Mouse (Mus musculus): ENCODE data around the gene Elavl1. TPM values are rescaled to one million over a fixed set of nuclear protein-coding genes. Genes with fewer than 3 reads are reported as not detected.
A peak's percentile ranks its signal among the peaks of the same experiment; 100 is the strongest.
"Not testable (repeated sequence)": the region's sequence is repeated elsewhere in the genome, so short reads cannot be mapped to it uniquely, and the experiment has no call there.

The Elavl1 gene
- polyA plus RNA-seq (2015; fragmentation: Nextera tagmentation; extraction: Ambion mirVana), result 268 and 283 TPM in 2 replicates

DNA sequence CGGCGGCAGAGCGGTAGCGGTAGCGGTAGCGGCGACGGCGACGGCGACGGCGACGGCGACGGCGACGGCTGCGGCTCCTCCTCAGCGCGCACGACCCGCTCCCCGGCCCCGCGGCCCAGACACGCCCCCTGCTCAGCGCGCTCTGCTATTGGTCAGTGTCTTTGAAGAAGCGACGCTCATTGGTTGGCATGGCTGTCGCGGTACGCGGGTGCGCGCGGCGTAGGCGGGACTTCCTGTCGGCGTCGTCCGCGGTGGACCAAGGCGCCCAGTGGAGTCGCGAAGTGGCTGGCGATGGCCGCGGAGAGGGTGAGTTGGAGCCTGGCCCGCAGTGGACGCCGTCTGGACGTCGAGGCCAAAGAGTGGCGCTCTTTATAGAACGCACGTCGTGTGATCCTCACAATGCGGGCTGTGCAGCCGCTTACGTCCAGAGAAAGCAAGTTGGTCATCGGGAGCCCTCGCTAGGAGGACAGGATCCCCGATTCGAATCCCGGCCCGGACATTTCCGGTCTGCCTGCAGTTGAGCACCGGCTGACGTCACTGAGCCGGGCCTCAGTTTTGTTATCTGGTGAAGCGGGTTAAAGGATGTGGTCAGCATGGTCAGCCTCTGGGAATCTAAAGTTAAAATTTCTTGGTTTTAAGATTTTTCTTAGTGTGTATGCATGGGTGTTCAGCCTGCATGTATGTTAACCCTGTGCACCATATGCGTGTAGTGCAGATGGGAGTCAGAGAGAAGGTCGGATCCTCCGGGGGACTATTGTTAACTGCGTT lies at the start of gene Elavl1, which contains the start of gene Ccl25:
Gene Elavl1, minus strand, starts transcription at position 431 of the 768 bp plus-strand sequence.
Gene Ccl25, plus strand, starts transcription at position 228 of the 768 bp plus-strand sequence.
- Histone ChIP-seq H3K9ac (peak within 1 kb of the TSS; percentile 99), H3K4me2 (replicated peaks) (peak within 1 kb of the TSS; percentile 89), H3K36me3 (peaks cover 49% of the 10 kb centered on the region), H3K4me1 (peaks cover 37% of the 10 kb centered on the region), H3K4me3 (peak within 1 kb of the TSS; percentile 92), H3K27ac (peak within 1 kb of the TSS; percentile 91), H3K27me3 (no peaks in the 10 kb centered on the region), H3K9me3 (no peaks in the 10 kb centered on the region)
- WGBS, result 1% methylated on average over 78 of the region's 78 CpGs
- ATAC-seq (ENCODE audit: low FRiP score, low read depth), result peak; percentile 98

DNA sequence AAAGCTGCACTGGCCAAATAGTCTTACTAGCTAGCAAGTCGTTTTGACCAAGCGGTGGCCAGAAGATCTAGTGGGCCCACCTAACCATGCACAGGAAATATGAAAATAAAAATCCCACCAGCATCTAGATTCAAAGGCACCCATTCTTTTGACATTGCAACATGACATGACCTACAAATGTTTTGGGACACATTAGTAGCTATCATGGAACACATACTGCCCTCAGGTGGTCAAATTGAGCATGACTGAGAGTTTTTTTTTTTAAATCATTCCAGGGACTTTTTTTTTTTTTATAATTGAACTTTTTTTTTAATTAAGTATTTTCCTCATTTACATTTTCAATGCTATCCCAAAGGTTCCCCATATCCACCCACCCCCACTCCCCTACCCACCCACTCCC lies 47.4 kb upstream of the Elavl1 start:
- 70% methylated on average over 2 of the region's 2 CpGs for WGBS
- no peak overlapping the region for H3K9ac ChIP-seq
- H3K36me3 ChIP-seq, result no peaks in the 10 kb centered on the region
- H3K27me3 ChIP-seq, result no peaks in the 10 kb centered on the region
- H3K4me3 ChIP-seq, result no peak overlapping the region
- H3K27ac ChIP-seq, result no peak overlapping the region
- ATAC-seq (ENCODE audit: low FRiP score, low read depth), result no peak
- H3K4me1 ChIP-seq, result no peaks in the 10 kb centered on the region
- H3K4me2 ChIP-seq (replicated peaks), result no peak overlapping the region
- 0 out of 2 replicates have a peak, but pooled peaks cover 5% of the 10 kb centered on the region for H3K9me3 ChIP-seq

GRCm38 (mm10) chr8:4370078-4370477 lies 44.9 kb upstream of the Elavl1 start:
- no peak overlapping the region for H3K9ac ChIP-seq
- no peaks in the 10 kb centered on the region for H3K4me1 ChIP-seq
- no peak overlapping the region for H3K4me2 ChIP-seq (replicated peaks)
- no peaks in the 10 kb centered on the region for H3K27me3 ChIP-seq
- 35% methylated on average over 2 of the region's 2 CpGs for WGBS
- no peak overlapping the region for H3K4me3 ChIP-seq
- H3K9me3 ChIP-seq, result 0 out of 2 replicates have a peak, but pooled peaks cover 11% of the 10 kb centered on the region
- no peaks in the 10 kb centered on the region for H3K36me3 ChIP-seq
- no peak overlapping the region for H3K27ac ChIP-seq
- ATAC-seq (ENCODE audit: low FRiP score, low read depth), result peak; percentile 72

- no peak overlapping the region for H3K27ac ChIP-seq
- no peaks in the 10 kb centered on the region for H3K36me3 ChIP-seq
- ATAC-seq (ENCODE audit: low FRiP score, low read depth), result no peak
- H3K9me3 ChIP-seq, result 0 out of 2 replicates have a peak, but pooled peaks cover 11% of the 10 kb centered on the region
- no peaks in the 10 kb centered on the region for H3K27me3 ChIP-seq
- H3K9ac ChIP-seq, result no peak overlapping the region
- 88% methylated on average over 4 of the region's 4 CpGs for WGBS
- no peaks in the 10 kb centered on the region for H3K4me1 ChIP-seq
- no peak overlapping the region for H3K4me3 ChIP-seq
- H3K4me2 ChIP-seq (replicated peaks), result no peak overlapping the region
These were observed 43.3 kb upstream of the Elavl1 start for GRCm38 (mm10) chr8:4368470-4368869.

- H3K36me3 ChIP-seq, result no peaks in the 10 kb centered on the region
- H3K9ac ChIP-seq, result no peak overlapping the region
- H3K4me1 ChIP-seq, result no peaks in the 10 kb centered on the region
- H3K4me2 ChIP-seq (replicated peaks), result no peak overlapping the region
- no peak for ATAC-seq (ENCODE audit: low FRiP score, low read depth)
- H3K27me3 ChIP-seq, result no peaks in the 10 kb centered on the region
- 0 out of 2 replicates have a peak, but pooled peaks cover 11% of the 10 kb centered on the region for H3K9me3 ChIP-seq
- H3K27ac ChIP-seq, result no peak overlapping the region
- WGBS, result 77% methylated on average over 11 of the region's 11 CpGs
- H3K4me3 ChIP-seq, result no peak overlapping the region
These were observed 42.6 kb upstream of the Elavl1 start for GRCm38 (mm10) chr8:4367808-4368207.

- Histone ChIP-seq H3K4me3 (no peak overlapping the region), H3K27me3 (no peaks in the 10 kb centered on the region), H3K36me3 (no peaks in the 10 kb centered on the region), H3K27ac (no peak overlapping the region), H3K9me3 (0 out of 2 replicates have a peak, but pooled peaks cover 11% of the 10 kb centered on the region), H3K9ac (no peak overlapping the region), H3K4me2 (replicated peaks) (no peak overlapping the region), H3K4me1 (no peaks in the 10 kb centered on the region)
- WGBS, result 88% methylated on average over 3 of the region's 3 CpGs
- no peak for ATAC-seq (ENCODE audit: low FRiP score, low read depth)
These were observed 41.0 kb upstream of the Elavl1 start for GRCm38 (mm10) chr8:4366189-4366588.

DNA sequence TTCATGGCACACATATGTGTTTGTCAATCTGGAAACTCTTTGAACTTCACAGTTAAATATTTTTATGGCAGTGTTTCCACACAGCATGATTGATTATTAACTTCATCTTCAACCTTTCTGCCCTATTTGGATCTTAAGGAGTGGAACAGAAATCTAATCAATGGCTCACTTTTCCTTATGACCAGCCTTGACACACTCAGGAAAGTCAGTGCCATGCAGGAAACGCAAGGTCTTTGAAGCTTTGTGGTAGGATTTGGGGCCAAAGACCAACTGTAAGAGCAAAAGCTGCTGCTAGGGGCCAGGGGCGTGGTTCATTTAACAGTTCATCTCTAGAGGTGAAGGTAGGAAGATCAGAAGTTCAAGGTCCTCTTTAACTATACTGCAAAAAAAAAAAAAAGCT lies 35.7 kb upstream of the Elavl1 start:
- no peaks in the 10 kb centered on the region for H3K36me3 ChIP-seq
- H3K27me3 ChIP-seq, result no peaks in the 10 kb centered on the region
- no peak overlapping the region for H3K27ac ChIP-seq
- H3K4me1 ChIP-seq, result no peaks in the 10 kb centered on the region
- ATAC-seq (ENCODE audit: low FRiP score, low read depth), result no peak
- no peak overlapping the region for H3K4me2 ChIP-seq (replicated peaks)
- no peaks in the 10 kb centered on the region for H3K9me3 ChIP-seq
- H3K4me3 ChIP-seq, result no peak overlapping the region
- H3K9ac ChIP-seq, result no peak overlapping the region
- WGBS, result 91% methylated on average over 2 of the region's 2 CpGs

DNA sequence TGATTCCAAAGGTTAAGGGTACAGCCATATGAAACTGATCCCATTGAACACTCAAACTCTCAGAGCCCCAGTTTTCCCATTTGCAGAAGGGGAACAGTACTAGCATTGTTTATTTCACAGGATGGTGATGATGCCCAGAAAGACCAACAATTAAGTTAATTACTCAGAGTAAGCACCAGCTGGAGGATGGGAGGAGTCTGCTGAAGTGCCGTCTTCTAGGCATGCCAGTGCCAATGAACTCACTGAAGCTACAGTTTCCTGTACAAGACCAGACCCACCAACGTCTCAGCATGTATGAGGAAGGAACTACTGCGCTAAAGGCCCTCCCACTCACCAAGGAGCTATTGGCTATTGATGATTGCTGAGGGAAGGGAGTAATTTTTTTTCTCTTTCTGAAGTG lies 34.1 kb upstream of the Elavl1 start:
- no peak overlapping the region for H3K9ac ChIP-seq
- ATAC-seq (ENCODE audit: low FRiP score, low read depth), result no peak

DNA sequence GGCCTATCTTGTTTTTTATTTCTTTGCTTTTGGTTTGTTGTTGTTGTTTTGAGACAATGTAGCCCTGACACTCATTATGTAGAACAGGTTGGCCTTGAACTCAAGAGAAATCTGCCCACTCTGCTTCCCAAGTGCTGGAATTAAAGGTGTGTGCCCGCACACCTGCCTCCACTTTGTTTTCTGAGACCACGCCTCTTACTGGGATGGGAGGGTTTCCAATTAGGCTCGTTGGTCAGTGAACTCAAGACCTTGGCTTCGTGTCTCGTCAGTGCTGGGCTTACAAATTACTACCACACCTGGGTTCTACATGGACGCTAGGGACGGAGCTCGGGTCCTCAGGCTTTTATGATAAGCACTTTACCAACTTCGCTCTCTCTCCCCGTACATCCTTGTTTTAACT lies 30.2 kb upstream of the Elavl1 start:
- H3K4me3 ChIP-seq, result no peak overlapping the region
- no peaks in the 10 kb centered on the region for H3K4me1 ChIP-seq
- no peaks in the 10 kb centered on the region for H3K36me3 ChIP-seq
- H3K27me3 ChIP-seq, result no peaks in the 10 kb centered on the region
- 76% methylated on average over 10 of the region's 10 CpGs for WGBS
- no peaks in the 10 kb centered on the region for H3K9me3 ChIP-seq
- no peak for ATAC-seq (ENCODE audit: low FRiP score, low read depth)
- no peak overlapping the region for H3K9ac ChIP-seq
- H3K4me2 ChIP-seq (replicated peaks), result no peak overlapping the region
- no peak overlapping the region for H3K27ac ChIP-seq

More for the DNA sequence above, 34.1 kb upstream of the Elavl1 start:
- no peaks in the 10 kb centered on the region for H3K9me3 ChIP-seq
- no peak overlapping the region for H3K27ac ChIP-seq
- no peak overlapping the region for H3K4me3 ChIP-seq
- 73% methylated on average over 3 of the region's 3 CpGs for whole genome bisulfite sequencing
- H3K27me3 ChIP-seq, result no peaks in the 10 kb centered on the region
- no peak overlapping the region for H3K4me2 ChIP-seq (replicated peaks)
- no peaks in the 10 kb centered on the region for H3K36me3 ChIP-seq
- H3K4me1 ChIP-seq, result no peaks in the 10 kb centered on the region

DNA sequence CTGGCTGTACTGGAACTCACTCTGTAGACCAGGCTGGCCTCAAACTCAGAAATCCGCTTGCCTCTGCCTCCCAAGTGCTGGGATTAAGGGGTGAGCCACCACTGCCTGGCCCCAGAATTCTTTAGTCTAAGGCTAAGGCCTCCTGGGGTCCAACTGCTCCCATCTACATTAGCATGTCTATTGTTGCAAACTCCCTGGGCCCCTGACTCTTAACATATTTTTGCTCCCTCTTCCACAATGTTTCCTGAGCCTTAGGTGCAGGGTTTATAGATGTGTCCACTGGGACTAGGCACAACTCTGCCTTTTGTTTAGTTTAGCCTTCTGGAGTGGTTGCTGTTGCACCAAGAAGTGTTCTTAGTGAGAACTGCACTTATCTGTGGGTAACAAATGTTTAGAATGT lies 29.3 kb upstream of the Elavl1 start:
- Histone ChIP-seq H3K27ac (no peak overlapping the region), H3K27me3 (no peaks in the 10 kb centered on the region), H3K9me3 (no peaks in the 10 kb centered on the region), H3K4me3 (no peak overlapping the region), H3K4me1 (no peaks in the 10 kb centered on the region), H3K4me2 (replicated peaks) (no peak overlapping the region), H3K9ac (no peak overlapping the region), H3K36me3 (no peaks in the 10 kb centered on the region)
- WGBS, result 71% methylated on average over 1 of the region's 1 CpGs
- no peak for ATAC-seq (ENCODE audit: low FRiP score, low read depth)

DNA sequence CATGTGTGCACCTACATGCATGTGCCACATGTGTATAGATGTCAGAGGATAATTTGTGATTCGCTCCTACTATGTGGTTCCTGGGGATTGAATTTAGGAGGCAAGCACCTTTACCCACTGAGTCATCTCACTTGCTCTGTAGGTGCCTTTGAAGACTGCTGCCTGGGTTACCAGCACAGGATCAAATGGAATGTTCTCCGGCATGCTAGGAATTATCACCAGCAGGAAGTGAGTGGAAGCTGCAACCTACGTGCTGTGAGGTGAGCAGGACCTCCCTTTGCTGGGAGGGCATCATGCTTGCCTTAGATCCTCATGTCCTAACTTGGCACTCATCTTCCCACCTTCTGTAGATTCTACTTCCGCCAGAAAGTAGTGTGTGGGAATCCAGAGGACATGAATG lies 28.5 kb upstream of the Elavl1 start:
- WGBS, result 76% methylated on average over 4 of the region's 4 CpGs
- no peak overlapping the region for H3K4me2 ChIP-seq (replicated peaks)
- no peaks in the 10 kb centered on the region for H3K9me3 ChIP-seq
- no peaks in the 10 kb centered on the region for H3K36me3 ChIP-seq
- no peaks in the 10 kb centered on the region for H3K4me1 ChIP-seq
- no peak overlapping the region for H3K4me3 ChIP-seq
- H3K9ac ChIP-seq, result no peak overlapping the region
- no peaks in the 10 kb centered on the region for H3K27me3 ChIP-seq
- ATAC-seq (ENCODE audit: low FRiP score, low read depth), result no peak
- H3K27ac ChIP-seq, result no peak overlapping the region

DNA sequence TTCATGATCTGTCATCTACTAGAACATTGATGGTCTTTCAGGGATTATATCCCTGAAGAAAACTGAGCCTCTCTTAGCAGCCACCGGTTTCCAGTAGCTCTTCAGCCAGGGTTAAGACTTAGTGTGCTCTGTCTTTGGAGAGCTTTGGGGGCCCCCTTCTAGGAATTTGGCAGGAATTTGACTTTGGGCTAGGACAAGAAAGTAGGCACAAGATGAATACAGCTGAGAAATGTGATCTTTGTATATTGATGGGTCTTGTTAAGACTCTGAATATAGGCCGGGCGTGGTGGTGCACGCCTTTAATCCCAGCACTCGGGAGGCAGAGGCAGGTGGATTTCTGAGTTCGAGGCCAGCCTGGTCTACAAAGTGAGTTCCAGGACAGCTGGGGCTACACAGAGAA lies 27.3 kb upstream of the Elavl1 start:
- H3K4me3 ChIP-seq; H3K9me3 ChIP-seq; H3K4me1 ChIP-seq; ATAC-seq (ENCODE audit: low FRiP score, low read depth); H3K4me2 ChIP-seq (replicated peaks); H3K27ac ChIP-seq; H3K9ac ChIP-seq; H3K36me3 ChIP-seq; H3K27me3 ChIP-seq: not testable (repeated sequence)
- 87% methylated on average over 6 of the region's 6 CpGs for WGBS

DNA sequence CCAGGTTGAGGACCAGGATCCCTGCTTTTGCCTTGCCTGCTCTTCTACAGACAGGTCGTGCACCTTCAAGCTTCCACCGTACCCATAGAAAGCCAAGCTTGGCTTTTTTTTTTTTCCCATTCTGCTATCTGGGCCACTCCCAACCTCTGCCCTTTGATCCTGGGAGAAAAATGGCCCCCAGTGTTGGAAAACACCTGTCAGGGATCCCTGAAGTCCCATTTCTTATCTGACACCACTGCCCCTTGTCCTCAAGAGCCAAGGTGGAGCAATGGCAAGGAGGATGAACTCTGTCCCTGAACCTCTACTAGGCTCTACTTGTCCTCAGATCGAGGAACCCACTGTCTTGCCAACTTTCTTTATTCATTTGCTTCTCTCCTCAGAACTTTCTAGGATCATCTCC lies 25.4 kb upstream of the Elavl1 start:
- Histone ChIP-seq H3K36me3 (no peaks in the 10 kb centered on the region), H3K9ac (no peak overlapping the region), H3K9me3 (no peaks in the 10 kb centered on the region), H3K4me2 (replicated peaks) (no peak overlapping the region), H3K27ac (no peak overlapping the region), H3K4me3 (no peak overlapping the region), H3K4me1 (no peaks in the 10 kb centered on the region), H3K27me3 (no peaks in the 10 kb centered on the region)
- no peak for ATAC-seq (ENCODE audit: low FRiP score, low read depth)
- 86% methylated on average over 3 of the region's 3 CpGs for WGBS
